Mouse (Mus musculus): ENCODE results near the gene Xpc. TPM values are rescaled to one million over a fixed set of nuclear protein-coding genes. Genes with fewer than 3 reads are reported as not detected.

Gene Xpc
- total RNA-seq, 2 experiments from 2014 or later, result 10.4 to 25.1 TPM

Other genes with a start within 250 kb of the Xpc start
- gene Wnt7a, start 104.5 kb downstream of the Xpc start, total RNA-seq (2014; fragmentation: Nextera tagmentation), result not detected in 2 replicates
- not detected in 2 replicates for gene Wnt7a, start 104.5 kb downstream of the Xpc start, total RNA-seq (2017)
- 23.1 and 26.8 TPM in 2 replicates for gene Chchd4, start 42.3 kb downstream of the Xpc start, total RNA-seq (2014; fragmentation: Nextera tagmentation)
- gene Chchd4, start 42.3 kb downstream of the Xpc start, total RNA-seq (2017), result 24.1 and 24.9 TPM in 2 replicates
- 18.7 and 19.4 TPM in 2 replicates for gene Tmem43, start 42.2 kb downstream of the Xpc start, total RNA-seq (2014; fragmentation: Nextera tagmentation)
- 16.0 and 22.4 TPM in 2 replicates for gene Tmem43, start 42.2 kb downstream of the Xpc start, total RNA-seq (2017)
- 211 and 214 TPM in 2 replicates for gene Lsm3, start within 50 bp of the Xpc start, total RNA-seq (2014; fragmentation: Nextera tagmentation)
- 372 and 520 TPM in 2 replicates for gene Lsm3, start within 50 bp of the Xpc start, total RNA-seq (2017)
- gene Slc6a6, start 168.2 kb upstream of the Xpc start, total RNA-seq (2014; fragmentation: Nextera tagmentation), result 34.0 and 48.8 TPM in 2 replicates
- 19.8 and 21.3 TPM in 2 replicates for gene Slc6a6, start 168.2 kb upstream of the Xpc start, total RNA-seq (2017)